Mouse (Mus musculus) gastrocnemius, postnatal 10 days (tissue): ENCODE results near the gene Olfr1173. TPM values are rescaled to one million over a fixed set of nuclear protein-coding genes. Genes with fewer than 3 reads are reported as not detected.

Source experiments
- DNase-seq: peaks from one replicate; pipeline ENCODE4 v3.0.0; 2021; ENCODE audit warnings: mixed read lengths
- long read RNA-seq, 2 experiments: library from polyadenylated mRNA; stranded (forward); transcript quantifications; one replicate each; pipeline ENCODE4 v2.0.0; 2021
- total RNA-seq, 2 experiments: library from RNA; stranded (reverse); gene quantifications; 2 replicates each; pipeline ENCODE4 v1.2.3; 2021

Olfr1173 gene
- not detected for total RNA-seq
- long read RNA-seq, experiment 1, result 0 reads
- long read RNA-seq, experiment 2, result 0 reads

DNA sequence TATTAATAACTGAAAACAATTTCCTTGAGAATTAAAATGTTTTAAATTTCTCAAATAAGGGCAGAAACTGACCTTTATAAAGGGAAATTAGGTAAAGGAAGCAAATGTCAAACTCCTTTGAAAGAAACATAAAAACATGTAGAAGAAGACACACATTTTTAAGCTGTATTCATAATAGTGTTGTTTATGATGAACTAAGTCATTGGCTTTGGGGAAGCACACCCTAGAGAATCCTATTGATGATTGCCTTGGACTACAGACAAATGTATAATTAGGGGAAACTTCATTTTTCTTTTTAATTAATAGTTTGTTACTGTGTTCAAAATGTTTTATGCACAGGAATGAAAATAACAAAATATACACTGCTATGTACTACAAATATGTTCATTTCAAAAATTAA, at the start of gene Olfr1173:
TSS of gene Olfr1173 (minus strand) at position 101 of the 400 bp plus-strand sequence.
- DNase-seq, result no peak

DNA sequence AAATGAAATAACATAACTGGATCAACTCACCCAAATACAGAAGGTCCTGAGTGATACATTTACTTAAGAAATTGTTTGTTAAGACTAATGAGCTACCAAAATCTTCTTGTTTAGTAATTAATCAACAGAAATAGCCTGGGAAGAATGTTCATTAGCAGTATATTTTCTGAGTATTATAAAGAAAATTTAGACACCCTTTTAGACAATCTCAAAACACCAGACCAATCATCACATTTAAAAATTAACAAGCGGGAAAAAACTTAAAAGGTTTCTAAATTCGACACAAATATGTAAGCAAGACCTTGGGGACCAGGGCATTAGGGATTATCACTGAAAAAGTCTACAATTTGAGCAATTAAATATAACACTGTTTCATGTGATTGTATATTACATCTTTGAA, 47.4 kb upstream of the Olfr1173 start, which contains the start of gene Olfr1175-ps:
TSS of gene Olfr1175-ps (minus strand) at position 101 of the 400 bp plus-strand sequence.
- DNase-seq, result no peak

DNA sequence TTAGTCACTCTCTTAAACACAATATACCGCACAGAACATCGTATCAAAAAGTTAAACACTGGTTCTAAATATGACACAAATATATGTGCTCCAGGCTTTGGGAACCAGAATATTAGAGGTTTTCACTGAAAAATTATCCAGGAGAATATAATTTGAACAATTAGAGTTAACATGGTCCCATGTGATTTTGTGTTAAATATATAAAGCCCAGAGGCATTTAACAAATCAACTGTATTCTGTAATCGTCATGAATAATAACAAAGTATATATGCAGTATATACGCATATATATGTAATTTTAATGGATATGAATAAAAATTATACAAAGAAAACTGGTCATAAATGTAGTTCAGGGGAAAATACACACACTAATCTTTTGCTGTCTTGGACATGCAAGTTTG, 35.4 kb upstream of the Olfr1173 start, which contains the start of gene Olfr1174-ps:
TSS of gene Olfr1174-ps (minus strand) at position 101 of the 400 bp plus-strand sequence.
- no peak for DNase-seq

DNA sequence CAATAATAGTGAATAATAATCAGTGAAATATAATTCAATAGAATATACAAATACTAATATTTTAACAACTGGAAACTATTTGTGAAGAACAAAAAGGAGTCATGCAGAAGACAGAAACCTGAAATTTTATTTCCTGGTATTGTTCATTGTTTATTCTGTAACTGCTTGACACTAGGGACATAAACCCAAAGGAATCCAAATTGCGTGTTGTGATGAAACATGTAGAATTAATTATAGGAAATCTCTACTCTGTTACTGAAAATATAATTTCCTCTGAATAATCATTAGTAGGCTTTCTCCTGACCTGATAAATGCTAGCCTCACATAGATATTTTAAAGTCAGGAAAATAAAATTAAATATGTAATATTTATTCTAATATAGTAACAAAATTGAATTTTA, 51.4 kb downstream of the Olfr1173 start, which contains the start of gene Olfr1170:
TSS of gene Olfr1170 (minus strand) at position 101 of the 400 bp plus-strand sequence.
- no peak for DNase-seq

Other genes starting within 250 kb of the Olfr1173 start
- gene Olfr73, start 242.2 kb downstream of the Olfr1173 start, total RNA-seq, result not detected
- not detected for gene Olfr1162, start 228.7 kb downstream of the Olfr1173 start, total RNA-seq
- gene Olfr1163, start 208.0 kb downstream of the Olfr1173 start, total RNA-seq, result not detected
- gene Olfr1164, start 185.9 kb downstream of the Olfr1173 start, total RNA-seq, result not detected
- not detected for gene Olfr1166, start 151.6 kb downstream of the Olfr1173 start, total RNA-seq
- not detected for gene Olfr1167, start 124.7 kb downstream of the Olfr1173 start, total RNA-seq
- gene Olfr1168, start 98.0 kb downstream of the Olfr1173 start, total RNA-seq, result not detected
- gene Olfr1170, start 51.5 kb downstream of the Olfr1173 start, total RNA-seq, result not detected
- gene Olfr1174-ps, start 35.3 kb upstream of the Olfr1173 start, total RNA-seq, result not detected
- gene Olfr1175-ps, start 47.3 kb upstream of the Olfr1173 start, total RNA-seq, result not detected
- not detected for gene Olfr1176, start 56.8 kb upstream of the Olfr1173 start, total RNA-seq
- gene Olfr1177-ps, start 66.6 kb upstream of the Olfr1173 start, total RNA-seq, result not detected
- not detected for gene Olfr1178, start 107.2 kb upstream of the Olfr1173 start, total RNA-seq
- not detected for gene Olfr1179, start 126.6 kb upstream of the Olfr1173 start, total RNA-seq
- gene Olfr1180, start 139.3 kb upstream of the Olfr1173 start, total RNA-seq, result not detected
- gene Olfr1181, start 146.3 kb upstream of the Olfr1173 start, total RNA-seq, result not detected
- gene Gm13757, start 169.3 kb upstream of the Olfr1173 start, total RNA-seq, result not detected
- not detected for gene Olfr1183, start 175.0 kb upstream of the Olfr1173 start, total RNA-seq
- gene Olfr1184, start 203.7 kb upstream of the Olfr1173 start, total RNA-seq, result not detected
- not detected for gene Olfr1185-ps1, start 213.4 kb upstream of the Olfr1173 start, total RNA-seq
- not detected for gene Olfr1186, start 238.7 kb upstream of the Olfr1173 start, total RNA-seq